Mouse (Mus musculus) ES-Bruce4 (cell line): ENCODE data around the gene Lyar.

Source experiments
- CTCF ChIP-seq: IDR thresholded peaks from one replicate; pipeline ENCODE4 v1.8.1; 2011; ENCODE audit warnings: low read depth, low read length
- POLR2A ChIP-seq: IDR thresholded peaks from one replicate; pipeline ENCODE4 v1.8.1; 2011; ENCODE audit warnings: low read length; ENCODE audit not compliant: insufficient read depth

DNA sequence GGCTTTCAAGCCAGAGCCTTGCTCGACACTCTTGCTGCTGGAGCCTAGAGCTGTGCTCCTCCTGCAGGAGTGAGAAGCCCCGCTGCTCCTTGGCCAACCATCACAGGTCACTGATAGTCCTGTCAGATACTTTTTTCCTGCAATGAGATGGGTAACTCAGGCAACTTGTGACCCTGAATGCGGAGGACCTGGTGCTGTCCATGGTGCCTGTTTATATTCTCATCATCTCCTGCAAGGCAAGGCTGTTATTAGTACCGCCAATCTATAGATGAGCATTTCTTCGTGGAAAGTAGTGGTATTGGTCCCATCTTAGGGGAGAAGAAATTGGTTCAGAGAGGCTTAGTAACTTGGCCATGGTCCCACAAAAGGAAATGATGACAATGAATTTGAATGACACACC is 46.5 kb upstream of the Lyar start:
- TF ChIP-seq CTCF (no peak), POLR2A (no peak)
